Mouse (Mus musculus) liver, postnatal 0 days (tissue): ENCODE data around the gene Vmn1r85. TPM values are rescaled to one million over a fixed set of nuclear protein-coding genes. Genes with fewer than 3 reads are reported as not detected.

ENCODE experiments used
- ATAC-seq: fragments of 200-750 bp; cut with Nextera tagmentation; 2 replicates; pipeline ENCODE4 v1.8.0; 2017; ENCODE audit warnings: mild to moderate bottlenecking, moderate library complexity
- DNase-seq: peaks from one replicate; pipeline ENCODE4 v3.0.0-alpha.2; 2016
- H3K27ac ChIP-seq: fragments of 300-500 bp; sonication (generic); 2 replicates; pipeline ENCODE4 v1.5.1; 2014; ENCODE audit warnings: antibody characterized with exemption, moderate library complexity, mild to moderate bottlenecking, low read depth
- H3K27me3 ChIP-seq: fragments of 300-500 bp; sonication (generic); 2 replicates; pipeline ENCODE4 v1.6.1; 2014; ENCODE audit warnings: low read length, control low read depth, mixed read lengths; ENCODE audit not compliant: insufficient read depth
- H3K36me3 ChIP-seq: fragments of 300-500 bp; sonication (generic); replicated peaks from 2 replicates; pipeline ENCODE4 v1.6.1; 2014; ENCODE audit warnings: mild to moderate bottlenecking, control low read depth, low read length, moderate library complexity, mixed read lengths; ENCODE audit not compliant: insufficient read depth
- H3K4me1 ChIP-seq: fragments of 300-500 bp; sonication (generic); 2 replicates; pipeline ENCODE4 v1.6.1; 2014; ENCODE audit warnings: antibody characterized with exemption, mild to moderate bottlenecking, control low read depth; ENCODE audit not compliant: insufficient read depth
- H3K4me2 ChIP-seq: fragments of 300-500 bp; sonication (generic); 2 replicates; pipeline ENCODE4 v1.6.1; 2014; ENCODE audit warnings: low read depth, mild to moderate bottlenecking, low read length, moderate library complexity, mixed read lengths
- H3K4me3 ChIP-seq: fragments of 300-500 bp; sonication (generic); 2 replicates; pipeline ENCODE4 v1.5.1; 2014; ENCODE audit warnings: low read depth, low read length
- H3K9ac ChIP-seq: fragments of 300-500 bp; sonication (generic); replicated peaks from 2 replicates; pipeline ENCODE4 v1.6.1; 2014; ENCODE audit warnings: mild to moderate bottlenecking, moderate library complexity
- H3K9me3 ChIP-seq: fragments of 300-500 bp; sonication (generic); 2 replicates; pipeline ENCODE4 v1.6.1; 2016; ENCODE audit warnings: mild to moderate bottlenecking, control low read depth, low read length, mixed read lengths
- CTCF ChIP-seq: sonication (generic); IDR thresholded peaks from 2 replicates; pipeline ENCODE4 v1.5.1; 2016; ENCODE audit warnings: antibody characterized with exemption, low read depth
- EP300 ChIP-seq: IDR thresholded peaks from 2 replicates; pipeline ENCODE4 v1.6.1; 2016; ENCODE audit warnings: antibody characterized with exemption, low read depth, mild to moderate bottlenecking
- WGBS: fragments of 180-500 bp; shearing (Covaris S2); extraction: QIAGEN DNeasy Blood & Tissue Kit; methylation state at CpG from one replicate; pipeline ENCODE4 v1.1.7; 2014; ENCODE audit not compliant: insufficient replicate concordance; 5-methylcytosine and 5-hydroxymethylcytosine counted together
- polyA plus RNA-seq: library from polyadenylated mRNA; unstranded; fragments of >200 nt; fragmentation: Nextera tagmentation; extraction: Ambion mirVana; gene quantifications from 2 replicates; pipeline ENCODE4 v1.2.1, GENCODE M21; 2015

Gene Vmn1r85
- polyA plus RNA-seq, 1 experiment from 2014 or later: not detected

DNA sequence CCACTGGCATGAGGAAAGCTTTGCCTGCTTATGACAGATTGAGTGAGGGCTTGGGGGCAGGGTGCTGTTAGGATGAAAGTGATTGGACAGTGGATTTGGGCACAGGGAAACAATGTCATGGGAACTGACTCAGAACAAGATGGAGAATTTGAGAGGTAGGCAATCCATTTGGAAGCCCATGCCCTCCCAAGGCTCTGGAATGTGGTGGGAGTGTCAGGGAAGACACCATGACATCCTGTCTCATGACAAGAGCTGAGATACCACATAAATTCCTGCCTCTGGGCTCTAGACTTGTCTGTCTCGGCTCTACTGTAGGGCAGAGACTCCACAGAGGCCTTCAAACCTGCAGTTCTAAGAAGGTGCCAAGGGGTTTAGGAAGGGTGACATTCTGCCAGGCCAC is 53.7 kb downstream of the Vmn1r85 start:
- DNase-seq (no peak), ATAC-seq (no peak)
- Histone ChIP-seq H3K9ac (no peak overlapping the region), H3K4me1 (peaks cover 28% of the 10 kb centered on the region), H3K27ac (no peak overlapping the region), H3K4me3 (no peak overlapping the region), H3K9me3 (no peaks in the 10 kb centered on the region), H3K36me3 (peaks cover 3% of the 10 kb centered on the region; the same call in 1 of the 2 replicates), H3K4me2 (no peak overlapping the region), H3K27me3 (peaks cover 27% of the 10 kb centered on the region)
- WGBS: 85% methylated on average over 1 of the region's 1 CpGs
- TF ChIP-seq CTCF (no peak), EP300 (no peak)

DNA sequence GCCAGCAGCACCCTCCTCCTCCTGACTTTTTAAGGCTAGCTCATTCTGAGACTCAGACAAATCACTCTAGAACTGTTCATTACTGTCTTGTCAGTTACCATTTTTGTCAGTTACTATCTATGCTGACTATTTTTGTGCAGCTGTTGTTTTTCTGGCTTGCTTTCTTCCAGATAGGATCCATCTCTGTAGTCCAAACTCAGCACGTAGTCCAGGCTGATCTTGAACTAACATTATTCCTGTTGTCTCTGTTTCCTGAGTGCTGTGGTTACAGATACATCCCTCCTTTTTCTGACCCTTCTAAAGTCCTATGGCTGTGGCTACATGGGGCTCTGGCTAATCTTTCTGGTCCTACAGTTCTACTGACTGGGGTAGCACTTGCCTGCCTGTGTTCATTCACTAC is 55.8 kb downstream of the Vmn1r85 start:
- ATAC-seq: no peak
- TF ChIP-seq EP300 (no peak), CTCF (no peak)
- peaks cover 39% of the 10 kb centered on the region for H3K4me1 ChIP-seq
- H3K4me3 ChIP-seq: peak overlapping the region; percentile 85
- H3K36me3 ChIP-seq: peaks cover 15% of the 10 kb centered on the region
- peak overlapping the region; percentile 100 for H3K27ac ChIP-seq
- peaks cover 16% of the 10 kb centered on the region for H3K27me3 ChIP-seq
- peak overlapping the region; percentile 85 for H3K4me2 ChIP-seq
- H3K9me3 ChIP-seq: no peaks in the 10 kb centered on the region
- peak overlapping the region; percentile 100; the same call in 1 of the 2 replicates for H3K9ac ChIP-seq
- 42% methylated on average over 1 of the region's 1 CpGs for WGBS
- no peak for DNase-seq

- Histone ChIP-seq H3K9me3 (no peaks in the 10 kb centered on the region), H3K36me3 (peaks cover 15% of the 10 kb centered on the region), H3K4me1 (peaks cover 39% of the 10 kb centered on the region), H3K27me3 (peaks cover 11% of the 10 kb centered on the region), H3K4me3 (peak overlapping the region; percentile 85), H3K9ac (peak overlapping the region; percentile 100), H3K27ac (peak overlapping the region; percentile 100), H3K4me2 (peak overlapping the region; percentile 85)
- no peak for DNase-seq
- no peak for ATAC-seq
- 12% methylated on average over 15 of the region's 15 CpGs for WGBS
- TF ChIP-seq EP300 (no peak), CTCF (no peak)
Measured at GRCm38 (mm10) chr7:13038621-13039169, 56.3 kb downstream of the Vmn1r85 start.

DNA sequence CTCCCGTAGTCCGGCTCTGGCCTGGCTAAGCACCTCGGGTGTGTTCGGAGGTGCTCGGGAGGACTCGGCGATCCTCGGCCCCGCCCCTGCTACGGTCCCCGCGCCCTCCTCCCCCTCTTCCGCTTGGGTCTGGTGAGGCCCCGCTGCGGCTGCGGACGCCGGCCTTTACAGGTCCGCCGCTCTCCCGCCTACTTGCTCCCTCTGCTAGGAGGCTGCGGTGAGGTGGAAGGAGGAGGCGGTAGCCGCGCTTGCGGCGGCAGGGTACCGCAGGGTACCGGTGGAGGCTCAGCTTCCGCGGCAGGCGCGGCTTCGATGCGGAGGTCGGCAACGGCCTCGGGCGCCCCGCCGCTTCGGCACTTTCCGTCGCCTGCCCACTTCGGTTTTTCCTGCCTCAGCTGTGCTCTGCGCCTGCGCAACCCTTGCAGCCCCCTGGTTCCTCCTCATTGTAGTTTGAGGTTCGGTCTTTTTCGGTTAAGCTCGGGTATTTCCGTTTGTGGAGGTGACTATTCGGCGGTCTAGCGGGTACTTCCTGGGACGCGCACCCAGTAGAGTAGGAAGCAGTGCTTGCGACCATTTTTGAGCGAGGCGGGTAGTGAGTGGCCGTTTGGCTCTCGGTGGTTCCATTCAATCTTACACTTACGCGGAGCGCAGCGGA is 56.9 kb downstream of the Vmn1r85 start, which contains the start of gene Ube2m:
TSS of gene Ube2m (minus strand) at position 375 of the 655 bp plus-strand sequence.
- H3K4me2 ChIP-seq: peak within 1 kb of the TSS; percentile 85
- H3K27me3 ChIP-seq: peaks cover 4% of the 10 kb centered on the region; the same call in 1 of the 2 replicates
- H3K9ac ChIP-seq: peak within 1 kb of the TSS; percentile 100
- H3K4me1 ChIP-seq: peaks cover 39% of the 10 kb centered on the region
- H3K27ac ChIP-seq: peak within 1 kb of the TSS; percentile 100
- no peaks in the 10 kb centered on the region for H3K9me3 ChIP-seq
- ATAC-seq (peak; percentile 92), DNase-seq (peak; percentile 96)
- TF ChIP-seq CTCF: no peak
- no peak for TF ChIP-seq EP300
- H3K4me3 ChIP-seq: peak within 1 kb of the TSS; percentile 85
- WGBS: under 1% methylated on average over 62 of the region's 65 CpGs
- peaks cover 18% of the 10 kb centered on the region for H3K36me3 ChIP-seq

DNA sequence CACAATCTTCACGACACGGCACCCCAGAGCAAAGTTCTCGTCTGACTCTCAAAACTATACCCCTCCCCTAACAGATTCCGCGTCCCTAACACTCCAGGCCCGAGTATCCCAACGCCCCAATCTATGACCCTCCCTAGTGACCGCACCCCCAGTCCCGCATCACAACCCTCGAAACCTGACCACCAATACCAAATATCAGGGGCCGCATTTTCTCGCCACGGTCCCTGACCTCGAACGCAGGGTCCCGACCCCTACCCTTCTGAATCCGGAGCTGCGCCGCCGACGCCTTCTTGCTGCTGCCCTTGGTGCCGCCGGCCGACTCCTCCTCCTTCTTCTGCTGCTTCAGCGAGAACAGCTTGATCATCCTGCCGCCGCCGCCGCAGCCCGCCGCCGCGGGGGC is 57.6 kb downstream of the Vmn1r85 start:
- TF ChIP-seq EP300 (no peak), CTCF (no peak)
- Histone ChIP-seq H3K4me1 (peaks cover 39% of the 10 kb centered on the region), H3K9ac (peak overlapping the region; percentile 100), H3K27me3 (no peaks in the 10 kb centered on the region), H3K36me3 (peaks cover 24% of the 10 kb centered on the region), H3K9me3 (no peaks in the 10 kb centered on the region), H3K27ac (peak overlapping the region; percentile 100), H3K4me3 (peak overlapping the region; percentile 85), H3K4me2 (peak overlapping the region; percentile 85)
- under 1% methylated on average over 32 of the region's 33 CpGs for WGBS
- DNase-seq (no peak), ATAC-seq (peak; percentile 14)

- Histone ChIP-seq H3K36me3 (peaks cover 30% of the 10 kb centered on the region), H3K27me3 (no peaks in the 10 kb centered on the region), H3K4me3 (peak overlapping the region; percentile 85), H3K9ac (peak overlapping the region; percentile 100), H3K27ac (peak overlapping the region; percentile 100), H3K4me1 (peaks cover 39% of the 10 kb centered on the region), H3K9me3 (no peaks in the 10 kb centered on the region), H3K4me2 (peak overlapping the region; percentile 85)
- DNase-seq (no peak), ATAC-seq (no peak)
- 24% methylated on average over 4 of the region's 4 CpGs for WGBS
- TF ChIP-seq CTCF (no peak), EP300 (no peak)
Measured at GRCm38 (mm10) chr7:13036806-13037205, 58.2 kb downstream of the Vmn1r85 start.
